Mouse (Mus musculus): ENCODE measurements around the gene Hist1h2bc.

- TF ChIP-seq CTCF (conservative IDR thresholded peaks at IDR 0.05; ENCODE audit: low read length) (no peak), POU5F1 (IDR thresholded peaks at IDR 0.05; ENCODE audit: borderline replicate concordance, low read length) (no peak)
These were observed 12.1 kb downstream of the Hist1h2bc start for GRCm38 (mm10) chr13:23696061-23696474.
